Mouse (Mus musculus) cerebellum, adult 8-10 months (tissue): ENCODE measurements around the gene Tcf7.

Source experiments
- DNase-seq: peaks from one replicate; pipeline ENCODE4 v3.0.0; 2022

Gene Tcf7

GRCm38 (mm10) chr11:52283596-52284571, 1.1 kb upstream of the Tcf7 start:
- no peak for DNase-seq

- no peak for DNase-seq
Observed at GRCm38 (mm10) chr11:52282420-52282773, 417 bp downstream of the Tcf7 start.

- DNase-seq = no peak
Observed at GRCm38 (mm10) chr11:52281568-52282328, 1.1 kb downstream of the Tcf7 start.

GRCm38 (mm10) chr11:52280566-52281455, 2.0 kb downstream of the Tcf7 start:
- no peak for DNase-seq

GRCm38 (mm10) chr11:52279611-52280145, 3.1 kb downstream of the Tcf7 start:
- DNase-seq = no peak

GRCm38 (mm10) chr11:52278991-52279390, 3.8 kb downstream of the Tcf7 start:
- no peak for DNase-seq

GRCm38 (mm10) chr11:52278164-52278563, 4.7 kb downstream of the Tcf7 start:
- no peak for DNase-seq

- no peak for DNase-seq
Observed at GRCm38 (mm10) chr11:52277433-52278150, 5.2 kb downstream of the Tcf7 start.

- no peak for DNase-seq
Observed at GRCm38 (mm10) chr11:52276961-52277391, 5.8 kb downstream of the Tcf7 start.

GRCm38 (mm10) chr11:52275774-52276555, 6.8 kb downstream of the Tcf7 start:
- DNase-seq = no peak

GRCm38 (mm10) chr11:52275366-52275765, 7.4 kb downstream of the Tcf7 start:
- DNase-seq = no peak

- DNase-seq = no peak
Observed at GRCm38 (mm10) chr11:52274456-52275112, 8.2 kb downstream of the Tcf7 start.

GRCm38 (mm10) chr11:52273942-52274330, 8.9 kb downstream of the Tcf7 start:
- DNase-seq = no peak

- DNase-seq = no peak
Observed at GRCm38 (mm10) chr11:52273183-52273941, 9.5 kb downstream of the Tcf7 start.

GRCm38 (mm10) chr11:52272619-52273018, 10.2 kb downstream of the Tcf7 start:
- DNase-seq = no peak

- no peak for DNase-seq
Observed at GRCm38 (mm10) chr11:52271765-52272495, 10.9 kb downstream of the Tcf7 start.

- DNase-seq = no peak
Observed at GRCm38 (mm10) chr11:52269841-52270240, 13.0 kb downstream of the Tcf7 start.

- DNase-seq = no peak
Observed at GRCm38 (mm10) chr11:52268104-52268835, 14.5 kb downstream of the Tcf7 start.
